22 mouse cellular contexts compared by ENCODE assay signal in the genomic region with DNA sequence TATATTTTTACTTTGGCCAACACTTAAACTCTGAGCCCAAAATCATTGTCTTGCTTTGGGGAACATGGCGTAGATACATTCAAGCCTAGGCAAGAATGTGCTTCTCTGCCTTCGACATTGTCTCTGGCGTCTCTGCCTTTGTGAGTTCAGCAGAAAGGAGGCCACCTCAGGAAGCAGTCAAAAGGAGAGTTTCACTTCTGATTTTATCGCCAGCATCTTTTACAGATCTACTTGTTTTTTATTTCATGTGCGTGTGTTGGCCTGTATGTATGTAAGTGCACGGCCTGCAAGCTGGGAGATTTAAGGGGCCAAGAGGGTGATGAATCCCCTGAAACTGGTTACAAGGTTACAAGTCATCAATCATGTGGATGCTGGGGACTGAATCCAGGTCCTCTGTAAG.
"Had no signal": no experiment of that assay in that cellular context is flagged by ENCODE, and none has a peak within 500 bp of the region (broad histone marks: within the 10 kb centered on the region; RNA-seq: fewer than 3 reads in every experiment).

No protein-coding gene starts in this region.

- H3K36me3 ChIP-seq: limb, embryonic 10.5 days; limb, embryonic 13.5 days; liver, embryonic 12.5 days; liver, embryonic 15.5 days; lung, embryonic 15.5 days; midbrain, embryonic 10.5 days; midbrain, embryonic 13.5 days; neural tube, embryonic 13.5 days had no signal

- H3K27ac ChIP-seq: kidney, postnatal 0 days; layer of hippocampus, adult 2 months; limb, embryonic 10.5 days; limb, embryonic 13.5 days; liver, embryonic 12.5 days; liver, embryonic 15.5 days; lung, embryonic 15.5 days; midbrain, embryonic 10.5 days; midbrain, embryonic 13.5 days; neural tube, embryonic 13.5 days; stomach, postnatal 0 days had no signal

- H3K9me3 ChIP-seq: limb, embryonic 10.5 days; limb, embryonic 13.5 days; liver, embryonic 12.5 days; liver, embryonic 15.5 days; lung, embryonic 15.5 days; megakaryocyte, embryonic 14.5 days; midbrain, embryonic 10.5 days; midbrain, embryonic 13.5 days; neural tube, embryonic 13.5 days had no signal

- H3K4me3 ChIP-seq: layer of hippocampus, adult 2 months; limb, embryonic 10.5 days; limb, embryonic 13.5 days; liver, embryonic 12.5 days; liver, embryonic 15.5 days; lung, embryonic 15.5 days; megakaryocyte, embryonic 14.5 days; midbrain, embryonic 10.5 days; midbrain, embryonic 13.5 days; myocyte; neural tube, embryonic 13.5 days had no signal

- ATAC-seq: liver, embryonic 12.5 days; midbrain, embryonic 13.5 days; midbrain, embryonic 16.5 days had no signal

- H3K9ac ChIP-seq: limb, embryonic 13.5 days; liver, embryonic 12.5 days; liver, embryonic 15.5 days; lung, embryonic 15.5 days; midbrain, embryonic 13.5 days; neural tube, embryonic 13.5 days had no signal

- DNase-seq: kidney, postnatal 25 days; layer of hippocampus, adult 9-11 months; liver; lung, adult 18-20 months; lung, postnatal 10 days; lung, postnatal 36 days; thymus, adult 2 months; thymus, postnatal 14 days had no signal

- H3K4me1 ChIP-seq: limb, embryonic 10.5 days; limb, embryonic 13.5 days; liver, embryonic 12.5 days; liver, embryonic 15.5 days; lung, embryonic 15.5 days; midbrain, embryonic 10.5 days; midbrain, embryonic 13.5 days; neural tube, embryonic 13.5 days had no signal

- H3K27me3 ChIP-seq: limb, embryonic 13.5 days; liver, embryonic 12.5 days; liver, embryonic 15.5 days; lung, embryonic 15.5 days; megakaryocyte, embryonic 14.5 days; midbrain, embryonic 13.5 days; neural tube, embryonic 13.5 days had no signal
